Mouse (Mus musculus) neural tube, embryonic 11.5 days (tissue): ENCODE measurements around the gene Mlana. TPM values are rescaled to one million over a fixed set of nuclear protein-coding genes. Genes with fewer than 3 reads are reported as not detected.
A peak's percentile ranks its signal among the peaks of the same experiment; 100 is the strongest.

Experiments used
- ATAC-seq: fragments of 200-750 bp; cut with Nextera tagmentation; 2 replicates; pipeline ENCODE4 v1.8.0; 2017; ENCODE audit warnings: moderate number of reproducible peaks, mild to moderate bottlenecking, moderate TSS enrichment, moderate library complexity; ENCODE audit not compliant: insufficient read depth, low FRiP score, low TSS enrichment
- DNase-seq: peaks from one replicate; pipeline ENCODE4 v3.0.0-alpha.2; 2015; ENCODE audit warnings: low spot score
- H3K27ac ChIP-seq: fragments of 300-500 bp; sonication (generic); 2 replicates; pipeline ENCODE4 v1.5.1; 2014; ENCODE audit warnings: low read depth, mild to moderate bottlenecking, low read length
- H3K27me3 ChIP-seq: fragments of 300-500 bp; sonication (generic); 2 replicates; pipeline ENCODE4 v1.6.1; 2014; ENCODE audit warnings: mild to moderate bottlenecking, low read length, mixed read lengths; ENCODE audit not compliant: control insufficient read depth, insufficient read depth
- H3K36me3 ChIP-seq: fragments of 300-500 bp; sonication (generic); 2 replicates; pipeline ENCODE4 v1.6.1; 2014; ENCODE audit warnings: mild to moderate bottlenecking, low read length, moderate library complexity, mixed read lengths; ENCODE audit not compliant: control insufficient read depth, insufficient read depth
- H3K4me1 ChIP-seq: fragments of 300-500 bp; sonication (generic); 2 replicates; pipeline ENCODE4 v1.6.1; 2014; ENCODE audit warnings: low read length, mixed read lengths; ENCODE audit not compliant: control insufficient read depth, insufficient read depth
- H3K4me2 ChIP-seq: fragments of 300-500 bp; sonication (generic); 2 replicates; pipeline ENCODE4 v1.6.1; 2014; ENCODE audit warnings: low read depth, mild to moderate bottlenecking, moderate library complexity
- H3K4me3 ChIP-seq: fragments of 300-500 bp; sonication (generic); 2 replicates; pipeline ENCODE4 v1.5.1; 2014; ENCODE audit warnings: low read depth, low read length
- H3K9ac ChIP-seq: fragments of 300-500 bp; sonication (generic); 2 replicates; pipeline ENCODE4 v1.6.1; 2014; ENCODE audit warnings: mild to moderate bottlenecking, low read length
- H3K9me3 ChIP-seq: fragments of 300-500 bp; sonication (generic); 2 replicates; pipeline ENCODE4 v1.6.1; 2016; ENCODE audit warnings: low read length; ENCODE audit not compliant: control insufficient read depth
- WGBS: fragments of 180-500 bp; shearing (Covaris S2); extraction: QIAGEN DNeasy Blood & Tissue Kit; methylation state at CpG from one replicate; pipeline ENCODE4 v1.1.7; 2014; 5-methylcytosine and 5-hydroxymethylcytosine counted together
- polyA plus RNA-seq: library from polyadenylated mRNA; unstranded; fragments of >200 nt; fragmentation: Nextera tagmentation; extraction: Ambion mirVana; gene quantifications from 2 replicates; pipeline ENCODE4 v1.2.1, GENCODE M21; 2014

The Mlana gene
- polyA plus RNA-seq, result not detected in 2 replicates

- no peak within 1 kb of the TSS for H3K9ac ChIP-seq
- ATAC-seq, result no peak
These were observed at the start of gene Mlana for GRCm38 (mm10) chr19:29697245-29697874. TSS of gene Mlana (plus strand) at chr19:29697824.

GRCm38 (mm10) chr19:29648550-29648914, 49.1 kb upstream of the Mlana start:
- no peaks in the 10 kb centered on the region for H3K9me3 ChIP-seq
- H3K4me1 ChIP-seq, result no peaks in the 10 kb centered on the region
- no peak overlapping the region for H3K27ac ChIP-seq
- H3K4me2 ChIP-seq, result peak overlapping the region; percentile 52; the same call in 1 of the 2 replicates
- H3K4me3 ChIP-seq, result peak overlapping the region; percentile 70; the same call in 1 of the 2 replicates
- ATAC-seq, result no peak
- WGBS, result 33% methylated on average over 4 of the region's 4 CpGs
- H3K27me3 ChIP-seq, result no peaks in the 10 kb centered on the region
- H3K36me3 ChIP-seq, result peaks cover 2% of the 10 kb centered on the region; the same call in 1 of the 2 replicates
- DNase-seq, result no peak
- no peak overlapping the region for H3K9ac ChIP-seq

More at GRCm38 (mm10) chr19:29697245-29697874, at the start of gene Mlana:
- Histone ChIP-seq H3K27me3 (no peaks in the 10 kb centered on the region), H3K27ac (no peak within 1 kb of the TSS), H3K4me2 (no peak within 1 kb of the TSS), H3K4me3 (no peak within 1 kb of the TSS), H3K9me3 (no peaks in the 10 kb centered on the region), H3K4me1 (no peaks in the 10 kb centered on the region), H3K36me3 (no peaks in the 10 kb centered on the region)
- WGBS, result 58% methylated on average over 3 of the region's 3 CpGs
- no peak for DNase-seq

DNA sequence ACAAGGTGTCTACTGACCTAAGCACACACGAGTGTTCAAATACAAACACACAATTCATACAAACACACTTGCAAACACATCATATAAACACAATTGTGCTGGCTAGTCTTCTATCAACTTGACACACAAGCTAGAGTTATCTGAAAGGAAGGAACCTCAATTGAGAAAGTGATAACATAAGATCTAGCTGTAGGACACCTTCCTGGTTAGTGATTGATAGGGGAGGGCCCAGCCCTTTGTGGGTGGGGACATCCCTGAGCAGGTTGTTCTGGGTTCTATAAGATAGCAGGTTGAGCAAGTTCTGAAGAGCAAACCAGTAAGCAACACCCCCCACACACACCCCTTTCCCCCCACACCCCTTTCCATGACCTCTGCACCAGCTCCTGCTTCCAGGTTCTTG, 47.9 kb upstream of the Mlana start:
- Histone ChIP-seq H3K4me2 (no peak overlapping the region), H3K27me3 (no peaks in the 10 kb centered on the region), H3K4me1 (no peaks in the 10 kb centered on the region), H3K9ac (no peak overlapping the region), H3K4me3 (no peak overlapping the region), H3K9me3 (no peaks in the 10 kb centered on the region), H3K36me3 (peaks cover 2% of the 10 kb centered on the region; the same call in 1 of the 2 replicates), H3K27ac (no peak overlapping the region)
- DNase-seq, result no peak
- WGBS, result 85% methylated on average over 1 of the region's 1 CpGs
- ATAC-seq, result no peak

DNA sequence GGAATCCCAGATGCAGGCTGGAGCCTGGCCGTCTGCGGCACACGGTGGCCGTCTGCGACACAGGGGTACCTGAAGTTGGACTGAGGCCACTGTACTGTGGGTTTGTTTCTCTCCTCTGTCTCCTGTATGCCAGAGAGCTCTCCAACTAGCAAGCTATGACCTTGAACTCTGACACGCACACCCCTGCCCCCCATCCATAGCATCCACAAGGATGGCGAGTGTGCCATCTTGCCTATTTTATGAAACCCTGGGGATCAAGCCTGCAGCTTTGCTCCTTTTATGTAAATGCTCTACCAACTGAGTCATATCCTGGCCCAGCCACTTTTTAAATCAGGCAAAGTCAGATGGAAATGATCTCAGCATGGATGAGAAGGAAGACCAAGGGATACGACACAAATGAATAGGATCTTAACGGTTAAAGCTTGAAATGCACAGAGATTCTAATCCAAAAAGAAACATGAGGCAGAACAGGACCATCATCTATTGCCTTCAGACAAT, 43.8 kb upstream of the Mlana start:
- Histone ChIP-seq H3K4me1 (no peaks in the 10 kb centered on the region), H3K36me3 (no peaks in the 10 kb centered on the region), H3K4me2 (no peak overlapping the region), H3K9ac (no peak overlapping the region), H3K27me3 (no peaks in the 10 kb centered on the region), H3K9me3 (no peaks in the 10 kb centered on the region), H3K4me3 (no peak overlapping the region), H3K27ac (no peak overlapping the region)
- DNase-seq (no peak), ATAC-seq (no peak)
- WGBS, result 91% methylated on average over 9 of the region's 9 CpGs

DNA sequence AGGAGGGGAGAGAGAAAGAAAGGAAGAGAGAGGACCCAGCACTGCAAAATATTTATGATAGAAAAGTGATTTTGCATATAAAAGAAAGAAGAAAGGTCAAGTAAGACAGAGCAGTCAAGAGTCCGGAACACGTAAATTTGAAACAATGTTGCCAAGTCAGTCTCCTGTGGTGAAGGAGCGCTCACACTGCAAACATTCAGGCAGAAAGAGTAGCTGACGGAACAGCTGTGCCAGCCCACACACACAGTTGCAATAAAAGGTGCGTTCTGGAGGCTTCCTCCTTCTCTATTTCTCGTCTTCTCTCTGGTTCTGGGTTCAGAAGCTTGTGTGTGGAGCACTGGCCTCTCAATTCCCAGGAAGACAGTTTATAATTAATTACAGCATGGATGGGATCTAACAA, 42.5 kb upstream of the Mlana start:
- ATAC-seq (no peak), DNase-seq (no peak)
- no peak overlapping the region for H3K27ac ChIP-seq
- 21% methylated on average over 6 of the region's 6 CpGs for WGBS
- no peaks in the 10 kb centered on the region for H3K9me3 ChIP-seq
- H3K27me3 ChIP-seq, result no peaks in the 10 kb centered on the region
- no peaks in the 10 kb centered on the region for H3K4me1 ChIP-seq
- H3K4me2 ChIP-seq, result no peak overlapping the region
- H3K36me3 ChIP-seq, result no peaks in the 10 kb centered on the region
- H3K4me3 ChIP-seq, result no peak overlapping the region
- no peak overlapping the region for H3K9ac ChIP-seq

DNA sequence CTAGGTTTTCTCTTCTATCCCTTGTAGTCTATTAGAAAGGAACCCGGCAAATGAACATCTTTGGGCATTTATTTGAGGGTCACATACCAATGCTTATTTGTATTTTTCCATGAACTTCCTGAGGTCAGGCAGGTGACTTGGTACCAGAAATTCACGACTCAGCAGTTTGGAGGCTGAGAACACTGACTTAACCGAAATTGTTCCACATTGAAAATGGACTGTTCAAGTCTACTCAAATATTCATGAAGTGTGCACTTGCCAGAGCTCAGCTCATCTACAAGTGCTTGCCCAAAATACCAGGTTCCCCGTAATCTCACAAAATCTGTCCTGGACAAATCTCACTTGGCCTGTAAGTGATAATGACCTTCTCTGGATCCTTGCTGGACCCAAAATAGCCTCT, 41.6 kb upstream of the Mlana start:
- no peak for DNase-seq
- Histone ChIP-seq H3K9ac (no peak overlapping the region), H3K4me1 (no peaks in the 10 kb centered on the region), H3K9me3 (no peaks in the 10 kb centered on the region), H3K4me2 (no peak overlapping the region), H3K4me3 (no peak overlapping the region), H3K27ac (no peak overlapping the region), H3K36me3 (no peaks in the 10 kb centered on the region), H3K27me3 (no peaks in the 10 kb centered on the region)
- WGBS, result 87% methylated on average over 4 of the region's 4 CpGs
- no peak for ATAC-seq

GRCm38 (mm10) chr19:29656620-29657019, 41.0 kb upstream of the Mlana start:
- Histone ChIP-seq H3K9ac (no peak overlapping the region), H3K4me3 (no peak overlapping the region), H3K4me1 (no peaks in the 10 kb centered on the region), H3K9me3 (no peaks in the 10 kb centered on the region), H3K4me2 (no peak overlapping the region), H3K36me3 (no peaks in the 10 kb centered on the region), H3K27me3 (no peaks in the 10 kb centered on the region), H3K27ac (no peak overlapping the region)
- ATAC-seq, result no peak
- WGBS, result 87% methylated on average over 5 of the region's 5 CpGs
- no peak for DNase-seq

- Histone ChIP-seq H3K27ac (no peak overlapping the region), H3K9me3 (no peaks in the 10 kb centered on the region), H3K4me3 (no peak overlapping the region), H3K4me1 (no peaks in the 10 kb centered on the region), H3K27me3 (no peaks in the 10 kb centered on the region), H3K4me2 (no peak overlapping the region), H3K36me3 (no peaks in the 10 kb centered on the region), H3K9ac (no peak overlapping the region)
- 68% methylated on average over 3 of the region's 3 CpGs for WGBS
- DNase-seq (no peak), ATAC-seq (no peak)
These were observed 40.6 kb upstream of the Mlana start for GRCm38 (mm10) chr19:29657033-29657432.

DNA sequence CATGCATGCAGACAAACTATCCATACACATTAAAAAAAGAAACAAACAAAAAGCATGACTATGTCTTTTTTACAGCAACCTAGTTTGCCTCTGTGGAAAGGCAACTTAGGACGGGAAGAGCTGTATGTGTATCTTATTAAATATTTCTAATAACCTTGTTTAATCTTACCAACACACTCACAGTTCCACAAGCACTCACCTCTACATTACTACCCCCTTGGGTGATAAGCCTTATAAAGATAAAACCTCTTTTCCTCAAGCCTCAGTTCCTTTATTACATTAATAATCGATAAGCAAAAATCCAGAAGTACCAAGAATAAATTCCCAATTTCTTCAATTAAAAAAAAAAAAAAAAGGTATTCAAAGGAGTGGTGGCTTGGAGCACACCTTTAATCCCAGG, 40.1 kb upstream of the Mlana start:
- Histone ChIP-seq H3K27me3 (no peaks in the 10 kb centered on the region), H3K4me1 (no peaks in the 10 kb centered on the region), H3K9me3 (no peaks in the 10 kb centered on the region), H3K9ac (no peak overlapping the region), H3K36me3 (no peaks in the 10 kb centered on the region), H3K4me2 (no peak overlapping the region), H3K27ac (no peak overlapping the region), H3K4me3 (no peak overlapping the region)
- 88% methylated on average over 2 of the region's 2 CpGs for WGBS
- DNase-seq, result no peak
- ATAC-seq, result no peak
